Mouse (Mus musculus) layer of hippocampus, adult 18-20 months (tissue): ENCODE measurements around the gene Nfix. TPM values are rescaled to one million over a fixed set of nuclear protein-coding genes. Genes with fewer than 3 reads are reported as not detected.

Experiments
- DNase-seq, 2 experiments: peaks; one replicate each; pipeline ENCODE4 v3.0.0; 2022; ENCODE audit warnings: low spot score in 2 of 2
- total RNA-seq, 2 experiments: library from RNA; stranded (reverse); gene quantifications; 2 replicates each; pipeline ENCODE4 v1.2.3; 2021

Gene Nfix
- total RNA-seq, 2 experiments from 2014 or later = 379 to 429 TPM

- no peak for DNase-seq
Observed at GRCm38 (mm10) chr8:84769324-84769723, 30.8 kb downstream of the Nfix start.

GRCm38 (mm10) chr8:84768343-84769095 is 31.6 kb downstream of the Nfix start:
- DNase-seq = no peak

- no peak for DNase-seq
Observed at GRCm38 (mm10) chr8:84767221-84767620, 32.9 kb downstream of the Nfix start.

- no peak for DNase-seq
Observed at GRCm38 (mm10) chr8:84766422-84766821, 33.7 kb downstream of the Nfix start.

- no peak for DNase-seq
Observed at GRCm38 (mm10) chr8:84765629-84766028, 34.5 kb downstream of the Nfix start.

- no peak for DNase-seq
Observed at GRCm38 (mm10) chr8:84764870-84765495, 35.2 kb downstream of the Nfix start.

GRCm38 (mm10) chr8:84764100-84764499 is 36.0 kb downstream of the Nfix start:
- DNase-seq = no peak

- no peak for DNase-seq
Observed at GRCm38 (mm10) chr8:84760901-84761300, 39.2 kb downstream of the Nfix start.

- DNase-seq = no peak
Observed at GRCm38 (mm10) chr8:84760405-84760805, 39.7 kb downstream of the Nfix start.

GRCm38 (mm10) chr8:84759718-84760117 is 40.4 kb downstream of the Nfix start:
- no peak for DNase-seq

GRCm38 (mm10) chr8:84759126-84759525 is 41.0 kb downstream of the Nfix start:
- no peak for DNase-seq

GRCm38 (mm10) chr8:84758308-84758707 is 41.8 kb downstream of the Nfix start:
- DNase-seq = no peak

GRCm38 (mm10) chr8:84757501-84757900 is 42.6 kb downstream of the Nfix start:
- no peak for DNase-seq

GRCm38 (mm10) chr8:84752734-84753582 is 47.2 kb downstream of the Nfix start:
- DNase-seq = no peak

GRCm38 (mm10) chr8:84749519-84749918 is 50.6 kb downstream of the Nfix start:
- DNase-seq = no peak

GRCm38 (mm10) chr8:84745032-84745925 is 54.9 kb downstream of the Nfix start:
- no peak for DNase-seq

GRCm38 (mm10) chr8:84743517-84744420 is 56.4 kb downstream of the Nfix start:
- DNase-seq = no peak

- no peak for DNase-seq
Observed at GRCm38 (mm10) chr8:84743054-84743415, 57.1 kb downstream of the Nfix start.

GRCm38 (mm10) chr8:84742171-84743053 is 57.7 kb downstream of the Nfix start:
- no peak for DNase-seq
